Mouse (Mus musculus) monocyte, adult 59 days (primary cell): Measurements from ENCODE around the gene Caap1. TPM values are rescaled to one million over a fixed set of nuclear protein-coding genes. Genes with fewer than 3 reads are reported as not detected.

ENCODE experiments used
- total RNA-seq, 2 experiments: library from RNA; stranded (reverse); gene quantifications; one replicate each; pipeline ENCODE4 v1.2.4; 2023

Caap1 gene
- 10 to 100 TPM in 1 of 2 experiments, 1 to 10 TPM in 1; 10.0 to 11.4 TPM for total RNA-seq

GRCm38 (mm10) chr4:94556265-94557054, at the start of gene Caap1, which contains the start of gene Gm10306:
Caap1 (minus strand) TSS chr4:94556796.
Gm10306 (plus strand) TSS chr4:94556546.

DNA sequence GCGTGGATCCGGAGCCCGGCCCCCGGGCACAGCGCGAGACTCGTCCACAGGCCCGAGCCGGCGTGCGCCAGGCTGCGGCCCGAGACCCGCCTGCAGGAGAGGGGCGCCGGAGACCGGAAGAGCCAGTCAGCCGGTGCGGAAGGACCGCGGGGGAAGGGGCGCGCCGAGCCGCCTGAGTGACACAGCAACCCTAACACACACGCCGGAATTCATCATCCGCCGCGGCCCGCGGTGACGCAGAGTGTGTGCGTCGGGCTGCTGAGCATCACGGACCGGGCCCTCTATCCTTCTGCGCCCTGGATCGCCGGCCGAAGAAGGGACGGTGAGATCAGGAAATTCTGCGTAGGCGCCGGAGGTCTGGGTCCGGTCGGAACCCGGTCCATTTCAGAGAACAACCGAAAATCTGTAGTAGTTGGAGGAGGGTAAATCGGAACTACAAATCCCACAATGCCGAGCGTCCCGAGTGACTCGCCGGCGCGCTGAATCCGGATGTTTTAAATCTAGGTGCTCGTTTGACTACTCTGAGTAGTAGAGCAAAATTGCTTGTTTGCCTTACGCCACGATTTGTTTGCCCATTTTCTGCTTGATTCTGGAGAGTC, 46.5 kb upstream of the Caap1 start, which contains the start of gene Plaa:
Gene Plaa, minus strand, starts transcription at position 214 of the 599 bp plus-strand sequence.

Other genes with a start within 250 kb of the Caap1 start
- not detected for gene Gm10306, start 250 bp downstream of the Caap1 start, total RNA-seq
- 10 to 100 TPM; 43.7 to 44.7 TPM for gene Plaa, start 46.4 kb upstream of the Caap1 start, total RNA-seq
- gene Ift74, start 57.7 kb upstream of the Caap1 start, total RNA-seq, result 1 to 10 TPM; 2.1 to 3.0 TPM
- not detected for gene Lrrc19, start 93.3 kb upstream of the Caap1 start, total RNA-seq
- gene Tek, start 182.5 kb upstream of the Caap1 start, total RNA-seq, result under 1 TPM in 1 of 2 experiments, not detected in 1; 0.10 TPM